Mouse (Mus musculus) hindbrain, postnatal 0 days (tissue): ENCODE results near the gene Mcur1. TPM values are rescaled to one million over a fixed set of nuclear protein-coding genes. Genes with fewer than 3 reads are reported as not detected.

Source experiments
- ATAC-seq: fragments of 200-750 bp; cut with Nextera tagmentation; 2 replicates; pipeline ENCODE4 v1.8.0; 2017; ENCODE audit warnings: mild to moderate bottlenecking, moderate TSS enrichment, moderate library complexity
- DNase-seq: peaks from one replicate; pipeline ENCODE4 v3.0.0-alpha.2; 2015; ENCODE audit warnings: low spot score
- H3K27ac ChIP-seq: fragments of 300-500 bp; sonication (generic); 2 replicates; pipeline ENCODE4 v1.5.1; 2014; ENCODE audit warnings: mild to moderate bottlenecking
- H3K27me3 ChIP-seq: fragments of 300-500 bp; sonication (generic); 2 replicates; pipeline ENCODE4 v1.6.1; 2014; ENCODE audit warnings: low read length, mixed read lengths; ENCODE audit not compliant: insufficient read depth
- H3K36me3 ChIP-seq: fragments of 300-500 bp; sonication (generic); 2 replicates; pipeline ENCODE4 v1.6.1; 2014; ENCODE audit warnings: low read length, mixed read lengths; ENCODE audit not compliant: insufficient read depth
- H3K4me1 ChIP-seq: fragments of 300-500 bp; sonication (generic); 2 replicates; pipeline ENCODE4 v1.6.1; 2014; ENCODE audit warnings: antibody characterized with exemption, low read length, mixed read lengths; ENCODE audit not compliant: insufficient read depth
- H3K4me2 ChIP-seq: fragments of 300-500 bp; sonication (generic); 2 replicates; pipeline ENCODE4 v1.6.1; 2014; ENCODE audit warnings: low read depth, mild to moderate bottlenecking, low read length, moderate library complexity, mixed read lengths
- H3K4me3 ChIP-seq: fragments of 300-500 bp; sonication (generic); 2 replicates; pipeline ENCODE4 v1.5.1; 2014; ENCODE audit warnings: low read length
- H3K9ac ChIP-seq: fragments of 300-500 bp; sonication (generic); replicated peaks from 2 replicates; pipeline ENCODE4 v1.6.1; 2014; ENCODE audit warnings: mild to moderate bottlenecking, low read length, moderate library complexity, mixed read lengths
- H3K9me3 ChIP-seq: fragments of 300-500 bp; sonication (generic); 2 replicates; pipeline ENCODE4 v1.6.1; 2016; ENCODE audit warnings: low read length, mixed read lengths
- CTCF ChIP-seq: IDR thresholded peaks from 2 replicates; pipeline ENCODE4 v1.5.1; 2016; ENCODE audit warnings: antibody characterized with exemption, control low read depth, low read depth
- WGBS: fragments of 180-500 bp; shearing (Covaris S2); extraction: QIAGEN DNeasy Blood & Tissue Kit; methylation state at CpG from one replicate; pipeline ENCODE4 v1.1.7; 2014; 5-methylcytosine and 5-hydroxymethylcytosine counted together
- polyA plus RNA-seq: library from polyadenylated mRNA; unstranded; fragments of >200 nt; fragmentation: Nextera tagmentation; extraction: Ambion mirVana; gene quantifications from 2 replicates; pipeline ENCODE4 v1.2.1, GENCODE M21; 2015
- total RNA-seq: library from RNA; depleted of rRNA; stranded (reverse); fragments of >200 nt; gene quantifications from 2 replicates; pipeline ENCODE4 v1.2.3, GENCODE M21; 2014

Gene Mcur1
- total and polyA plus RNA-seq, 2 experiments from 2014 or later = 8.0 to 12.4 TPM

GRCm38 (mm10) chr13:43546861-43547260 lies 13.1 kb downstream of the Mcur1 start:
- Histone ChIP-seq H3K4me3 (no peak overlapping the region), H3K4me1 (no peaks in the 10 kb centered on the region), H3K27ac (no peak overlapping the region), H3K9me3 (no peaks in the 10 kb centered on the region), H3K27me3 (no peaks in the 10 kb centered on the region), H3K9ac (no peak overlapping the region), H3K4me2 (no peak overlapping the region), H3K36me3 (peaks cover 13% of the 10 kb centered on the region; the same call in 1 of the 2 replicates)
- ATAC-seq (no peak), DNase-seq (peak; percentile 90)
- TF ChIP-seq CTCF = peak; percentile 96
- 31% methylated on average over 3 of the region's 3 CpGs for WGBS

GRCm38 (mm10) chr13:43540205-43540815 lies 19.7 kb downstream of the Mcur1 start:
- ATAC-seq (no peak), DNase-seq (no peak)
- H3K4me3 ChIP-seq = no peak overlapping the region
- TF ChIP-seq CTCF = no peak
- H3K27ac ChIP-seq = no peak overlapping the region
- H3K4me2 ChIP-seq = no peak overlapping the region
- H3K9ac ChIP-seq = no peak overlapping the region
- 0 out of 2 replicates have a peak, but pooled peaks cover 4% of the 10 kb centered on the region for H3K4me1 ChIP-seq
- H3K36me3 ChIP-seq = peaks cover 10% of the 10 kb centered on the region; the same call in 1 of the 2 replicates
- no peaks in the 10 kb centered on the region for H3K9me3 ChIP-seq
- H3K27me3 ChIP-seq = no peaks in the 10 kb centered on the region
- 66% methylated on average over 14 of the region's 14 CpGs for WGBS

- Histone ChIP-seq H3K4me2 (no peak overlapping the region), H3K9ac (no peak overlapping the region), H3K27me3 (no peaks in the 10 kb centered on the region), H3K4me3 (no peak overlapping the region), H3K36me3 (peaks cover 7% of the 10 kb centered on the region; the same call in 1 of the 2 replicates), H3K9me3 (no peaks in the 10 kb centered on the region), H3K27ac (no peak overlapping the region), H3K4me1 (0 out of 2 replicates have a peak, but pooled peaks cover 4% of the 10 kb centered on the region)
- 79% methylated on average over 3 of the region's 3 CpGs for WGBS
- no peak for ATAC-seq
- DNase-seq = no peak
- no peak for TF ChIP-seq CTCF
Observed at GRCm38 (mm10) chr13:43539409-43539808, 20.6 kb downstream of the Mcur1 start.

- Histone ChIP-seq H3K4me1 (0 out of 2 replicates have a peak, but pooled peaks cover 4% of the 10 kb centered on the region), H3K36me3 (no peaks in the 10 kb centered on the region), H3K4me3 (no peak overlapping the region), H3K9ac (no peak overlapping the region), H3K27me3 (no peaks in the 10 kb centered on the region), H3K27ac (no peak overlapping the region), H3K9me3 (no peaks in the 10 kb centered on the region), H3K4me2 (no peak overlapping the region)
- DNase-seq (no peak), ATAC-seq (no peak)
- no peak for TF ChIP-seq CTCF
- WGBS = 69% methylated on average over 6 of the region's 6 CpGs
Observed at GRCm38 (mm10) chr13:43537854-43538253, 22.1 kb downstream of the Mcur1 start.

GRCm38 (mm10) chr13:43534015-43534414 lies 26.0 kb downstream of the Mcur1 start:
- DNase-seq (no peak), ATAC-seq (no peak)
- Histone ChIP-seq H3K9me3 (no peaks in the 10 kb centered on the region), H3K4me2 (no peak overlapping the region), H3K4me3 (no peak overlapping the region), H3K27me3 (no peaks in the 10 kb centered on the region), H3K27ac (no peak overlapping the region), H3K36me3 (no peaks in the 10 kb centered on the region), H3K9ac (no peak overlapping the region), H3K4me1 (no peaks in the 10 kb centered on the region; the same call in 1 of the 2 replicates)
- 80% methylated on average over 4 of the region's 4 CpGs for WGBS
- no peak for TF ChIP-seq CTCF

- 6% methylated on average over 13 of the region's 13 CpGs for WGBS
- Histone ChIP-seq H3K4me1 (no peaks in the 10 kb centered on the region; the same call in 1 of the 2 replicates), H3K27me3 (no peaks in the 10 kb centered on the region), H3K4me3 (0 out of 2 replicates have a peak overlapping the region, but pooled peaks have one; percentile 11), H3K9ac (no peak overlapping the region), H3K4me2 (peak overlapping the region; percentile 33), H3K27ac (peak overlapping the region; percentile 82), H3K9me3 (no peaks in the 10 kb centered on the region), H3K36me3 (no peaks in the 10 kb centered on the region)
- ATAC-seq (peak; percentile 96), DNase-seq (peak; percentile 92)
- TF ChIP-seq CTCF = peak; percentile 60
Observed at GRCm38 (mm10) chr13:43530832-43531693, 28.9 kb downstream of the Mcur1 start.
